Mouse (Mus musculus): ENCODE measurements at regions not wholly inside any gene's neighbourhood (a gene's known extent, or its start where the extent isn't known, plus 50 kb on each side); places are given as distances from the start of the nearest gene placed in this dataset.
A peak's percentile ranks its signal among the peaks of the same experiment; 100 is the strongest.

GRCm38 (mm10) chr8:126765693-126766238 is 172.0 kb upstream of the Irf2bp2 start:
- Histone ChIP-seq H3K9ac (ENCODE audit: low read depth, low read length) (no peak overlapping the region), H3K27ac (ENCODE audit: low read length) (no peak overlapping the region), H3K36me3 (ENCODE audit: control insufficient read depth, insufficient read depth) (no peaks in the 10 kb centered on the region), H3K4me1 (ENCODE audit: control insufficient read depth, low read depth, low read length) (no peaks in the 10 kb centered on the region; the same call in none of the 2 replicates), H3K4me3 (ENCODE audit: low read depth, low read length) (no peak overlapping the region), H3K27me3 (ENCODE audit: control insufficient read depth, insufficient read depth, low read depth, low read length) (no peaks in the 10 kb centered on the region), H3K4me2 (ENCODE audit: low read depth, low read length) (no peak overlapping the region), H3K9me3 (replicated peaks; ENCODE audit: control insufficient read depth, low read length) (no peaks in the 10 kb centered on the region)
- no peak for ATAC-seq (ENCODE audit: low read depth)
- 68% methylated on average over 6 of the region's 6 CpGs for WGBS (ENCODE audit: insufficient replicate concordance)

DNA sequence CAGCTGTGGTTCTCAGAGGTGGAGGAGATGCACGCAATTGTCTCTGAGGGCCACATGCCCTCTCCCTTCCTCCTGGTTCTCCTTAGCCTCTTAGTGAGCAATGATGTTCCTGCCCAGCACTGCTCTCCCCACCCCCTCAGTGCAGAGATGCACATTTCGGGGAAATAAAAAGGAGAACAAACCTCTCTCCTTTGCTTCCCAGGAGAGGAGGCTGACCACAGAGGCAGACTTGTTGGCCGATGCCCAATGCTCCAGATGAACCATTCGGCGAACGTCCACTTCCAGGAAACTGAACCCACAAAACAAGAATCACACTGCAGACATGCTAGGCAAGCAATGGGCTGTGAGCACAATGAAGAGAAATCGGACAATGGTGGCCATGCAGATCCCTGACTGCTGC is 169.8 kb upstream of the Irf2bp2 start:
- H3K27ac ChIP-seq (ENCODE audit: low read length): no peak overlapping the region
- no peaks in the 10 kb centered on the region; the same call in none of the 2 replicates for H3K4me1 ChIP-seq (ENCODE audit: control insufficient read depth, low read depth, low read length)
- no peaks in the 10 kb centered on the region for H3K9me3 ChIP-seq (replicated peaks; ENCODE audit: control insufficient read depth, low read length)
- no peak overlapping the region for H3K9ac ChIP-seq (ENCODE audit: low read depth, low read length)
- H3K27me3 ChIP-seq (ENCODE audit: control insufficient read depth, insufficient read depth, low read depth, low read length): no peaks in the 10 kb centered on the region
- ATAC-seq (ENCODE audit: low read depth): no peak
- no peak overlapping the region for H3K4me2 ChIP-seq (ENCODE audit: low read depth, low read length)
- H3K36me3 ChIP-seq (ENCODE audit: control insufficient read depth, insufficient read depth): no peaks in the 10 kb centered on the region
- H3K4me3 ChIP-seq (ENCODE audit: low read depth, low read length): no peak overlapping the region
- 31% methylated on average over 7 of the region's 7 CpGs for WGBS (ENCODE audit: insufficient replicate concordance)

GRCm38 (mm10) chr8:126759711-126760110 is 165.9 kb upstream of the Irf2bp2 start:
- H3K27me3 ChIP-seq (ENCODE audit: control insufficient read depth, insufficient read depth, low read depth, low read length): no peaks in the 10 kb centered on the region
- H3K4me1 ChIP-seq (ENCODE audit: control insufficient read depth, low read depth, low read length): no peaks in the 10 kb centered on the region; the same call in none of the 2 replicates
- no peak overlapping the region for H3K4me3 ChIP-seq (ENCODE audit: low read depth, low read length)
- no peaks in the 10 kb centered on the region for H3K36me3 ChIP-seq (ENCODE audit: control insufficient read depth, insufficient read depth)
- H3K27ac ChIP-seq (ENCODE audit: low read length): no peak overlapping the region
- 59% methylated on average over 7 of the region's 7 CpGs for WGBS (ENCODE audit: insufficient replicate concordance)
- no peak overlapping the region for H3K9ac ChIP-seq (ENCODE audit: low read depth, low read length)
- H3K9me3 ChIP-seq (replicated peaks; ENCODE audit: control insufficient read depth, low read length): no peaks in the 10 kb centered on the region
- no peak for ATAC-seq (ENCODE audit: low read depth)
- H3K4me2 ChIP-seq (ENCODE audit: low read depth, low read length): no peak overlapping the region

GRCm38 (mm10) chr8:126758951-126759350 is 165.2 kb upstream of the Irf2bp2 start:
- H3K4me1 ChIP-seq (ENCODE audit: control insufficient read depth, low read depth, low read length): no peaks in the 10 kb centered on the region; the same call in none of the 2 replicates
- 43% methylated on average over 4 of the region's 4 CpGs for WGBS (ENCODE audit: insufficient replicate concordance)
- H3K9ac ChIP-seq (ENCODE audit: low read depth, low read length): no peak overlapping the region
- no peaks in the 10 kb centered on the region for H3K27me3 ChIP-seq (ENCODE audit: control insufficient read depth, insufficient read depth, low read depth, low read length)
- H3K4me3 ChIP-seq (ENCODE audit: low read depth, low read length): no peak overlapping the region
- no peaks in the 10 kb centered on the region for H3K9me3 ChIP-seq (replicated peaks; ENCODE audit: control insufficient read depth, low read length)
- H3K36me3 ChIP-seq (ENCODE audit: control insufficient read depth, insufficient read depth): no peaks in the 10 kb centered on the region
- no peak overlapping the region for H3K4me2 ChIP-seq (ENCODE audit: low read depth, low read length)
- peak overlapping the region; percentile 8; the same call in 1 of the 2 replicates for H3K27ac ChIP-seq (ENCODE audit: low read length)
- ATAC-seq (ENCODE audit: low read depth): no peak

- no peaks in the 10 kb centered on the region for H3K36me3 ChIP-seq (ENCODE audit: control insufficient read depth, insufficient read depth)
- H3K4me2 ChIP-seq (ENCODE audit: low read depth, low read length): no peak overlapping the region
- H3K9ac ChIP-seq (ENCODE audit: low read depth, low read length): no peak overlapping the region
- H3K9me3 ChIP-seq (replicated peaks; ENCODE audit: control insufficient read depth, low read length): no peaks in the 10 kb centered on the region
- no peak overlapping the region for H3K4me3 ChIP-seq (ENCODE audit: low read depth, low read length)
- ATAC-seq (ENCODE audit: low read depth): peak; percentile 57
- WGBS (ENCODE audit: insufficient replicate concordance): 40% methylated on average over 12 of the region's 12 CpGs
- H3K27me3 ChIP-seq (ENCODE audit: control insufficient read depth, insufficient read depth, low read depth, low read length): no peaks in the 10 kb centered on the region
- no peaks in the 10 kb centered on the region; the same call in 1 of the 2 replicates for H3K4me1 ChIP-seq (ENCODE audit: control insufficient read depth, low read depth, low read length)
- peak overlapping the region; percentile 26 for H3K27ac ChIP-seq (ENCODE audit: low read length)
Observed at GRCm38 (mm10) chr8:126757951-126758757, 164.4 kb upstream of the Irf2bp2 start.

- Histone ChIP-seq H3K4me3 (ENCODE audit: low read depth, low read length) (no peak overlapping the region), H3K9me3 (replicated peaks; ENCODE audit: control insufficient read depth, low read length) (no peaks in the 10 kb centered on the region), H3K4me1 (ENCODE audit: control insufficient read depth, low read depth, low read length) (no peaks in the 10 kb centered on the region), H3K9ac (ENCODE audit: low read depth, low read length) (no peak overlapping the region), H3K27me3 (ENCODE audit: control insufficient read depth, insufficient read depth, low read depth, low read length) (no peaks in the 10 kb centered on the region), H3K4me2 (ENCODE audit: low read depth, low read length) (no peak overlapping the region), H3K27ac (ENCODE audit: low read length) (no peak overlapping the region), H3K36me3 (ENCODE audit: control insufficient read depth, insufficient read depth) (no peaks in the 10 kb centered on the region)
- WGBS (ENCODE audit: insufficient replicate concordance): 68% methylated on average over 8 of the region's 8 CpGs
- no peak for ATAC-seq (ENCODE audit: low read depth)
Observed at GRCm38 (mm10) chr8:126756300-126757097, 162.7 kb upstream of the Irf2bp2 start.

DNA sequence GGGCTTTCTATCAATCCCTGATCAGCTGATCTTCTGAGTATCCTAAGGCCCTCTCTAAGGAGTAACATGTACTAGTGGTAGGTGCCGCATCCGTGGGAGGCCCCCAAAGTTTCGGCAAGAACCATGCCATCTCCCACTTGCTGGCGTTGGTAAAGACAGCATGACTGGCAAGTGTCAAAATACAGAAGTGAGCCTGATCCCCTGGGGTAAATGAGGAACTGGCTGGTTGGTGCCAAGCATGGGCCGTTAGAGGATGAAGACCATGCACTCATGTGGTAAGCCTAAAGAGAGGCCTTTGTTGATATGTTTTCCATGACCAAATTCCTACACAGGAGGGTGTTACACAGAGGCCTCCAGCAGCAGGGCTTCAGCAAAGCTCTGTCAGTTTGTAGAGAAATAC is 161.9 kb upstream of the Irf2bp2 start:
- no peak for ATAC-seq (ENCODE audit: low read depth)
- H3K27ac ChIP-seq (ENCODE audit: low read length): no peak overlapping the region
- no peaks in the 10 kb centered on the region for H3K36me3 ChIP-seq (ENCODE audit: control insufficient read depth, insufficient read depth)
- no peaks in the 10 kb centered on the region for H3K4me1 ChIP-seq (ENCODE audit: control insufficient read depth, low read depth, low read length)
- H3K4me3 ChIP-seq (ENCODE audit: low read depth, low read length): no peak overlapping the region
- H3K9ac ChIP-seq (ENCODE audit: low read depth, low read length): no peak overlapping the region
- H3K27me3 ChIP-seq (ENCODE audit: control insufficient read depth, insufficient read depth, low read depth, low read length): no peaks in the 10 kb centered on the region
- no peaks in the 10 kb centered on the region for H3K9me3 ChIP-seq (replicated peaks; ENCODE audit: control insufficient read depth, low read length)
- no peak overlapping the region for H3K4me2 ChIP-seq (ENCODE audit: low read depth, low read length)
- 42% methylated on average over 5 of the region's 5 CpGs for WGBS (ENCODE audit: insufficient replicate concordance)

DNA sequence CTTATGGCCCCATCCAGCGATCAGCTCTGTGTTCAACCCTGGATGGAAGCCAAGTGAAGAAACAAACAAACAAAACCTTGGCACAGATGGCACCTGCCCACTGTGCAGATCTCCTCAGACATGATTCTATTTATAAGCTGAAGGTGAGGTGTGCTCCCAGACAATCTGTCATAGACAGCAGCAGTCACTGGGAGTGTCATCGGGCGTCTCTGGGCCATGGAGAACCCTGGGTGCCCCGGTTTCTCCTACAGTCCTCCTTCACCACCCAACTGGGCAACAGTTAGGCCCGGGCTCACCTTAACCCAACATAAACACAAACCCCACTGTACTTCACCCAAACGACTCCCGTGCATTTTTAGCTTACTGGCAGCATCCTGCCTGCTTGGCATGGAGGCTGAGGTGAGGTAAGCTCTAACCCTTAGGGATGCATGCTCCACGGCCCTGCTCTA is 160.6 kb upstream of the Irf2bp2 start:
- no peak overlapping the region for H3K9ac ChIP-seq (ENCODE audit: low read depth, low read length)
- H3K9me3 ChIP-seq (replicated peaks; ENCODE audit: control insufficient read depth, low read length): no peaks in the 10 kb centered on the region
- WGBS (ENCODE audit: insufficient replicate concordance): 62% methylated on average over 8 of the region's 8 CpGs
- no peak overlapping the region for H3K4me2 ChIP-seq (ENCODE audit: low read depth, low read length)
- no peak for ATAC-seq (ENCODE audit: low read depth)
- H3K27me3 ChIP-seq (ENCODE audit: control insufficient read depth, insufficient read depth, low read depth, low read length): no peaks in the 10 kb centered on the region
- H3K4me1 ChIP-seq (ENCODE audit: control insufficient read depth, low read depth, low read length): no peaks in the 10 kb centered on the region
- no peak overlapping the region for H3K4me3 ChIP-seq (ENCODE audit: low read depth, low read length)
- H3K36me3 ChIP-seq (ENCODE audit: control insufficient read depth, insufficient read depth): no peaks in the 10 kb centered on the region
- no peak overlapping the region for H3K27ac ChIP-seq (ENCODE audit: low read length)
